Mouse (Mus musculus): Measurements from ENCODE around the gene Cracr2a.
"Not testable (repeated sequence)": the region's sequence is repeated elsewhere in the genome, so short reads cannot be mapped to it uniquely, and the experiment has no call there.

The Cracr2a gene

DNA sequence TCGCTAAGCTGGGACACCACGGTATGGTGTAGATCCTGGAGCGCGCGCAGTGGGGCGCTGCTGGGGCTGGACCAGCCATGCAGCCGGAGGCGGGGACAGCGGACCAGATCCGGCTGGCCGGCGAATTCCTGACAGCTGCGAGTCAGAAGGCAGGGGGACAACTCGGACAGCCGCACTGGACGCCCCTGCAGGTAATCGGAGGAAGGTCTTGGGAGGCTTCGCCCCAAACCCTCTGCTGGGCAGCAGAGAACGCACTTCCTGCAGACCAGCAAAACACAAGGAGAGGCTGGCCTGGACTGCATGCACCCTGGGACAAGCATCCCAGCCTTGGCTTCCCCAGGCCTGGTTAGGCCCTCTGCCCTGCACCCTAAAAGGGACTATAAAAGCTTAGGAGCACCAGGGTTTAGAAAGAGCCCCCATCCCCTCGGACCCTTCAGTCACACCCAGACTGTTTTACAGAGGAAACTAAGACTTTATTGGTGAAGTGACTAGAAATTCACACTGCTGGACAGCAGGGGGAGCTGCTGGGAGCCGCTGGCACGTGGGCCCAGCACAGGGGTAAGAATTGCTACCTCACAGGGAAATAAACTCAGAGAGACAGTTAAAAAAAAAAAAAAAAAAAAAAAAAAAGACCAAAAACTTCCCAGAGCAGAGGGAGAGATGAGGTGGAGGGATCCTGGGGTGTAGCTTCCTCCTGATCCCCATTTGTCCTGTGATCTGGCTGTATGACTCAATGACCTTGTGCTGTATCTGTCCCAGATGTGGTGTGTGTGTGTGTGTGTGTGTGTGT is at the start of gene Cracr2a:
Gene Cracr2a (plus strand): TSS at position 108 of the 790 bp plus-strand sequence.
- peak; percentile 77 for DNase-seq

DNA sequence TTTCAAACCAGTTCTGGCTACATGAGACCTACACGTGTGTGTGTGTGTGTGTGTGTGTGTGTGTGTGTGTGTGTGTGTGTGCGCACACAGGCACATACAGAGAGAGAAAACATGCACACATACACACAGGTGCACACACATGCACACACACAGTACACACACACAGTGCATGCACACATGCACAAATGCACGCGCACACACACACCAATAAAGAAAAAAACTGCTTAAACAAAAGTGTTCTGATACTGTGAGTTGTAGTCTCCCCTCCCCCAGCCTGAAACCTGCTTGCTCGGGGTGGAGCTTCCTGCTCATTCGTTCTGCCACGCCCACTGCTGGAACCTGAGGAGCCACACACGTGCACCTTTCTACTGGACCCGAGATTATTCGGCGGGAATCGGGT is 47.4 kb upstream of the Cracr2a start:
- not testable (repeated sequence) for DNase-seq

- DNase-seq = no peak
These were observed 40.0 kb upstream of the Cracr2a start for GRCm38 (mm10) chr6:127521176-127521575.

DNA sequence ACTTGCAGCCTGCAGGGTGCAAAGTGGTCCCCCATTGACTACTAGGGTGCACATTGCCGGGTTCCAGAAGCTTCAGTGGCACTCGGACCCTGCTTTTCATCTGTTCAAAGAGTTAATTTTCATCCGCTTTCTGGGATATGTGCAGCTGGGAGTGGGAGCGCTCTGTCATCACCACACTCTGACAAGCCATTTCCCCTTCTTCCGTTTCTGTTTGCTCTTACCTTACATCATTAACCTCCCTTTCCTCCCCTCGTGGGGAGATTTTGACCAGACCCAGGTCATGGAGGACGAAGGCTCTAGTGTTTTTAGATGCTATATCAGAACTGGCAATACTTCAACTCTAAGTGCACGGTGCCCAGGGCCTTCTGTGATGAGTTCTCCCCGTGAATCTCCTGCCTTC is 38.8 kb upstream of the Cracr2a start:
- DNase-seq = no peak

DNA sequence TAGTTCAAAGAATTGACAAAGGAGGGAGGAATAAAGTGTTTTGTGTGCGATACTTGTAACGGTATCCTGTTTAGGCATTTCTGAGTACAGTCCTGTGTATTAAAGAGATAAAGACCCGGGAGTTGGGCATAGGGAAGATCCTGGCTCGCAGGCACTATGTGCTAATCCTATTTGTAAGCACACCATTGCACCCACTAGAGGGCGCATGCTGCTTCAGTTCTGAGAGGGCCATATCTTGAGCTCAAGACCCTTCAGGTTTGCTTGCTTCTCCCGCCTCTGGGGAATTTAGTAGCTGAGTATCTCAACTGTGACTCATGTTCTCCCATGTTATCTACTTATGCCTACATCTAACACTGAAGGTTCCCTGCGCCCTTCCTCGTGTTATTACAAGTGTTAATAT is 36.7 kb upstream of the Cracr2a start:
- peak; percentile 81 for DNase-seq

DNA sequence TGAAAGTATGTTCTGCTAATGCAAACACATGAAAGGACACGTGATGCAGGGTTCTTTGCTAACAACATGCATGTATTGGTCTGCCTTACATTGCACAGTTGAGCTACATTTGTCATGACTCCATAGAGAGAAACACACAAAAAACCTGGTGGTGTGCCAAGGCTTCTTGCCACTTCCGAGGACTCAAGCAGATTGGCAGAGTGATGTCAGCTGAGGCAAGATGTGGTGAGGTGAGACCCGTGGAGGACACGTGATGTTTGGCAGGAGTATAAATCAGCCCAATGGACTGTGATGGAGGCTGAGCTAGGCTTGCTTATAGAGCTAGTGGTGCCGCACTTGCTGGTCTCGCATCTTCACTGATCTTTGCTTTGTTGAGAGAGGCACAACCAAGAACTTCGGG is 32.5 kb upstream of the Cracr2a start:
- DNase-seq = no peak

GRCm38 (mm10) chr6:127529451-127529850 is 31.7 kb upstream of the Cracr2a start:
- DNase-seq = peak; percentile 63

DNA sequence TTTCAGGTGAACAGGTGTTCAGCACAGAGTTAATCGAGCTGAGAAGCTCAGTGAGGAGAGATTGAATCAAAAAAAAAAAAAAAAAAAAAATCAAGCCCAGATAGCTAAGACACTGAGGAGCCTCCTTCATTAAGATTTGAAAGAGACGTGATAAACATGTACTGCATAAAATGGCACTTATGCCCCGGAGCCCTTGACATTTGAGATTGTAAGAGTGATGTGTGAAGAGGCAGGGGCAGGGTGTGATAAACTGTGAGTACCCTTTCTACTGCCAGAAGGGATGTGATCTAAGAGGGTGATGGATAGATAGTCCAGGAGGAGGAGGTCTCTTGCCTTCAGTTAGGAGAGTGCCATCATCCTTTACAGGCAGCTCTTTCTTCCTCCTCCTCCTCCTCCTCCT is 30.9 kb upstream of the Cracr2a start:
- DNase-seq = no peak

DNA sequence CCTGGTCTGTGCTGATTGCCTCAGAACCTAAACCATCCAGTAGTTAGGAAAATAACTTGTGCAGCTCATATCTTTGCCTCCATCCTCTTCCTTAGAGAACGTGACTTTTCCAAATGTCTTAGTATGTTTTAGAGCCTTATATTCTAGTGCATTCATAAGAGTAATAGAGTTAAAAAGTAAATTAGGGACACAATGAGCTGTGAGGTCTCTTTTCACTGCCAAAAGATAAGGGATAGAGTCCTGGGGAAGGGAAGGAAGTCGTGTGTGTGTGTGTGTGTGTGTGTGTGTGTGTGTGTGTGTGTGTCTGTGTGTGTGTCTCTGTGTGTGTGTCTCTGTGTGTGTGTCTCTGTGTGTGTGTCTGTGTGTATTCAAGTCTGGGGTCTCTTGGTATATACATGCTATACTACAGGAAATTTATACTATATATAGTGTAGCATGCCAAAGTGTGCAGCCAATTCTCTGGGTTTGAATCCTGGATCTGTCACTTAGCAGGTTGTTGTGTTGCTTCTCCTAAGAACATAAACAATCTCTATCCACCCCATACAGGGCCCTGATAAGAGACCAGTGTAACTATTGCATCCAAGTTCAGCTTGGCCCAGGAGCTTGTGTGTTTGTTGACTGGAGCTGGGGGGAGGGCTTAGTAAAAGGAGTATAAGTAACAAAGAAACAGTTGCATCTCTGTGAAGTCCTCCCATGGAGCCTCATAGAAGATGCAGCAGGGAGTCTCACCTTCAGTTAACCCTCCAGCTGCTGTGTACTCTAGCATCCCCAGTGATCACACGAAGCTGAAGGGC is 29.5 kb upstream of the Cracr2a start:
- DNase-seq = no peak

DNA sequence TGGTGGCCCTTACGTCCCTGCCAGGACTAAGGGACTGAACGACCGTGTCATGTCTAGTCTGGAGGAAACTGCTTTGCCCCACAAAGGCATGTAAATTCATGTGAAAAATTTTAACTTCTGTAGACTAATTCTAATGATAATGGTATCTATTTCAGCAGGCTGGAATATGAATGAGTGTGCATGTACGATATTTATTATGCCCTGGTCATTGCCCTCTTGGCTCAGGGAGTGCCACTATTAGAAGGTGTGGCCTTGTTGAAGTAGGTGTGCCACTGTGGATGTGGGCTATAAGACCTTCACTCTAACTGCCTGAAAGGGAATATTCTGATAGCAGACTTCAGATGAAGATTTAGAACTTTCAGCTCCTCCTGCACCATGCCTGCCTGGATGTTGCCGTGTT is 28.8 kb upstream of the Cracr2a start:
- no peak for DNase-seq

- DNase-seq = no peak
These were observed 27.4 kb upstream of the Cracr2a start for GRCm38 (mm10) chr6:127533766-127534165.

DNA sequence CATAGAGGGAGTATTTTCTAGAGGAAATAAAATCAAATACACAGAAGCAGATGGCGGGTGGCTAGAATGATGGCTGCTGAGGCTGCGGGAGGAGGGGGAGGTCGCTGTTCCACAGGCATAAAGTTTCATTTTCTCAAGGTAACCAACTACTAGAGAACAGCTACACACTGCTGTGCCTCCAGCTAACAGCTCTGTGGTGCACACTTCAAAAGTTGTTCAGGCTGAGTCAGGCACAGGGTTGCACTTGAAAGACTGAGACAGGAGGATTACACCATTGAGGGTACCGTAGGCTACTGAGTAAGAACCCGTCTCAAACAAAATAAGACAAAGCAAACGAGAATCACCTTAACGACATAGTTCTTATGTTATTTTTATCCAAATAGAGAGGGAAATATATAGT is 24.1 kb upstream of the Cracr2a start:
- no peak for DNase-seq

DNA sequence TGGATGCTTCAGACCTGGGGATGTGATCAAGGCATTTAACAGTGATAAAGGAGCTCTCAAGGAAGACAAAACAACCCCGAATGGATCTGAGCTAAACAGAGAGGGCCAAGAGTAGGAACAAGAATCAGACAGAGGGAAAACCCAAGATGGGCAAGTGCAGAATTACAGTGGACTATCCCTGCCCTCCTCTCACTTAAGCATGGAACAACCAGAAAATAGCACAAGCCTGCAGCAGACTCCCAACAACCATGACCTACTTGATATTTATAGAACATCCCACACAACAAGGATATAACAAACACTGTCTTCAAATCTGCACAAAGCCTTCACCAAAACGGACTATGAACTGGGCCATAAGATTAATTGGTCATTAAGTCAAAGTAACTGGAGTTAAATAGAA is 23.0 kb upstream of the Cracr2a start:
- no peak for DNase-seq

- DNase-seq = no peak
These were observed 21.9 kb upstream of the Cracr2a start for GRCm38 (mm10) chr6:127539226-127539625.

DNA sequence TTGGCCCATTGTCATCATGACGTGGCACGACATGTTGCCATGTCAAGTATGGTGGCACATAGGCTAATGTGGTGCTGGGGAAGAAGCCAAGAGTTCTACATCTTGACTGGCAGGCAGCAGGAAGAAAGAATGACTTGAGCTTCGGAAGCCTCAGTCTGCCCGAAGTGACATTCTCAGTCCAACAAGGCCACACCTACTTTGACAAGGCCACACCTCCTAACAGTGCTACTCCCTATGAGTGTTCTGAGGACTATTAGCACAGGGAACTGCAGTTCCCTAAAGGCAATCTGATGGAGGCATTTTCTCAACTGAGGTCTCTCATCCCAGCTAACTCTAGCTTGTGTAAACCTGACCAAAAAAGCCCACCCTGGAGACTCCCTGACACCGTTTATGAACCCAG is 21.5 kb upstream of the Cracr2a start:
- no peak for DNase-seq

GRCm38 (mm10) chr6:127540517-127540916 is 20.6 kb upstream of the Cracr2a start:
- DNase-seq = no peak

DNA sequence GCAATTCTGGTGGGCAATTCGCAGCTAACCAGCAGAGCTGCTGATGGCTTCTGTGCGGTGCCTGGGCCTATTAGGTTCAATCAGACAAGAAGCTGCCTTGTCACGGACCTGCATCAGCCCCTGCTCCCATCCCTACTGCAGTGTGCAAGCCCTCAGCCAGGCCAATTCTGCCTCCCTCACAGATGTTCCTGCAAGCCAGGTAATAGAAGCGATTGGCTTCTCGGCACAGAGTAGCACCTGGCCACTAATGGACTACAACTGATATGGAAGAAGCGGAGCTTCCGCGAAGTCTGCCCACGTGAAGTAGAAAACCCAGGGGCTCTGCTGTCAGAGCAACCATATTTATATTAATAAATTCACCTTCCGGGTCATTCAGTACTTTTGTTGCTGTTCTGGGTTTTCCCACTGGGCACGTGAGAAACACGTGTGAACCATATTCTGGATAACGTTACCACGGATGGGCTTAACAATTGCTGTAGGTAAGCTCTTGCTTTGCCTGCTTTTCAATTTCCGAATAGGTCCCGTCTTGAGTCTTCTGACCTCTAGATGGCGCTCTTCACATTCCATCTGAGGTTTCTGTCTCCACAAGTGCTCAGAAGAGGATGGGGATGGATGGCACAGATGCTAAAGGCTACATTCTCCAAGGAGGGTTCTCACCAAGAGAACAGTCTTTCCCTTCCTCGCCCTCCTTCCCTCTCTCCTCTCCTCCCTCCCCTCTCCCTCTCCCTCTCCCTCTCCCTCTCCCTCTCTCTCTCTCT is 19.3 kb upstream of the Cracr2a start:
- DNase-seq = peak; percentile 33

DNA sequence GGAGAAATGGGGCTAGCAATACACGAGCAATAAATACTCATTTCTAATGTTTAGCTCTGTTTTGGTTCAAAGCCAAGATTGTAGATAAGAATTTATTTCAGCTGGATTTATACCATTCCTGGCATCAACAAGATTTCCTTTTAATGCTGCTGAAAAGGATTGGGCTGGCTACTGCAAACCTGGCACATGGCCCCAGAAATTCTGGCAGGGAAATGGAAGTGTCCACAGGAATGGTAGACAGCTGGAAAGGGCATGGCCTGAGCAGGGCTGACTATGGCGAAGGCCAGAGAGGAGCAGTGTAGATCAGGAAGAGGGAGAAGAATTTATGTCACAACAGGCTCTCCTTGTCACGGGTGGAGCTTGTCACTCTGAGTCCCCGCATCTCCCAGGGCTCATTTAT is 14.5 kb upstream of the Cracr2a start:
- DNase-seq = peak; percentile 40

DNA sequence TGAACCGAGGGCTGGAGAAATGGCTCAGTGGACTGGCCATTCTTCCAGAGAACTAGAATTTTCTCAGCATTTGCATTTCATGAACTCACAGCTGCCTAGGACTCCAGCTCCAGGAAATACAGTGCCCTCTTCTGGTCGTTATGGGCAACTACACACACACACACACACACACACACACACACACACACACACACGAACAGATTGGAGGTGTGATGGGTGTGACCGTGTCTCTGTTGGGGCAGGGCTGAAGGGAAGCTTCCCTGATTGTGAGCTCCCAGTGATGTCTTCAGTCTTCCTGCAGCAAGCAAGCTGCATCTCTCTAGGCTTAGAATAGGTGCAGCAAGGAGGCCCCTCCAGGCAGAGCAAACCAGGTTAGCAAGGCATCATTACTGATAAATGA is 8.2 kb upstream of the Cracr2a start:
- DNase-seq = no peak

DNA sequence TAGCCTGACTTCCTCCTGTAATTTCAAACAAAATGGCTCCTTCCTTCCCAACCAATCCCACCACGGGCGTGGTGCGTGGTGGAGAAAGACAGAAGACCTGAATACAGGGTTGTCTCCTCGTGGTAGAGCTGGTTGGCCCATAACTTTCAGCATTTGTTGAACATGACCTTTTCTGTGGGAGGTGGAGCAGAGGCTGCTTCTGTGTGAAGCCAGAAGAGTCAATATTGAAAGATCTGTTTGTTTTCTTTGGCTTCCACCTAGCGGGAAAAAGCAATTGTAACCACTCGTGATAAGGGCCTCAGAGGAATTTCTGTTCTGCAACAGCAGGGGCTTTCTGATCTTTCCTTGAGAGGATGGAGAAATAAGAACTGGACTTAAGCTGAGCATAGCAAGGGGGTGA is 5.6 kb upstream of the Cracr2a start:
- no peak for DNase-seq

DNA sequence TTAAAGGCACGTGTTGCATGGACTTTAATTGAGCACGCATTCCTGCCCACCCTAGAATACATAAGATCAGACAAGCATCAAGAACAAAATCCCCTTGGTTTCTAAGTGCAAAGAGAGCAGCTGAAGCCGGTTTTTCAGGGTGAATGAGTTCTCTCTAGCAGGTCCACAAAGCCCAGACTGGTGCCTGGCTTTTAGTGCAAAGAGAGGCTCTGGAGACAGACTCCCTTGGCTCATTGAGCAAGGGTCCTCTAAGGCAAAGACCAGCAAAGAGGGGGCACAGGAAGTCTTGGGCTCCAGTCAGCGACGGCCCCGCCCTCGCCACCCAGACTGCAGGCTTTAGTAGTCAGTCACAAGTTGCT is 287 bp upstream of the Cracr2a start:
- no peak for DNase-seq

- DNase-seq = no peak
These were observed 2.4 kb downstream of the Cracr2a start for GRCm38 (mm10) chr6:127563511-127563910.

- DNase-seq = no peak
These were observed 5.0 kb downstream of the Cracr2a start for GRCm38 (mm10) chr6:127565951-127566732.
